Mouse (Mus musculus): ENCODE data around the gene Fbxo40.

Fbxo40 gene

GRCm38 (mm10) chr16:36925797-36926196 is 64.5 kb downstream of the Fbxo40 start:
- in situ Hi-C loops (cut with MboI, MseI): loop anchor here (5.0 to 25.0 kb wide), 3 partner anchors 43 to 1612 kb away; partner anchors contain the start of genes Dirc2 and Hspbap1

GRCm38 (mm10) chr16:36925351-36925750 is 64.9 kb downstream of the Fbxo40 start:
- in situ Hi-C loops (cut with MboI, MseI): loop anchor here (5.0 to 25.0 kb wide), 3 partner anchors 43 to 1612 kb away; partner anchors contain the start of genes Dirc2 and Hspbap1

- in situ Hi-C loops (cut with MboI, MseI): no loop called here
Measured at GRCm38 (mm10) chr16:36924312-36924711, 66.0 kb downstream of the Fbxo40 start.

GRCm38 (mm10) chr16:36921980-36922379 is 68.3 kb downstream of the Fbxo40 start:
- in situ Hi-C loops (cut with MboI, MseI): no loop called here

- in situ Hi-C loops (cut with MboI, MseI): no loop called here
Measured at GRCm38 (mm10) chr16:36921067-36921613, 69.1 kb downstream of the Fbxo40 start.

- in situ Hi-C loops (cut with MboI, MseI): no loop called here
Measured at GRCm38 (mm10) chr16:36920410-36920809, 69.9 kb downstream of the Fbxo40 start.

- in situ Hi-C loops (cut with MboI, MseI): no loop called here
Measured at GRCm38 (mm10) chr16:36918505-36918904, 71.8 kb downstream of the Fbxo40 start.

GRCm38 (mm10) chr16:36914195-36914594 is 76.1 kb downstream of the Fbxo40 start:
- in situ Hi-C loops (cut with MboI, MseI): no loop called here
